Mouse (Mus musculus) brain, embryonic 14.5 days (tissue): ENCODE measurements around the gene Hist1h3c.

Experiments
- CTCF ChIP-seq: fragments of 200-500 bp; IDR thresholded peaks from 2 replicates; pipeline ENCODE4 v1.5.1; 2012; ENCODE audit warnings: inconsistent platforms, mild to moderate bottlenecking, moderate library complexity, borderline replicate concordance; ENCODE audit not compliant: insufficient read depth, insufficient read length; ENCODE audit errors: extremely low read depth
- POLR2A ChIP-seq: fragments of 200-500 bp; IDR thresholded peaks from 2 replicates; pipeline ENCODE4 v1.6.1; 2012; ENCODE audit warnings: mild to moderate bottlenecking, inconsistent platforms, borderline replicate concordance; ENCODE audit not compliant: poor library complexity, insufficient read depth, insufficient read length, severe bottlenecking; ENCODE audit errors: extremely low read depth

DNA sequence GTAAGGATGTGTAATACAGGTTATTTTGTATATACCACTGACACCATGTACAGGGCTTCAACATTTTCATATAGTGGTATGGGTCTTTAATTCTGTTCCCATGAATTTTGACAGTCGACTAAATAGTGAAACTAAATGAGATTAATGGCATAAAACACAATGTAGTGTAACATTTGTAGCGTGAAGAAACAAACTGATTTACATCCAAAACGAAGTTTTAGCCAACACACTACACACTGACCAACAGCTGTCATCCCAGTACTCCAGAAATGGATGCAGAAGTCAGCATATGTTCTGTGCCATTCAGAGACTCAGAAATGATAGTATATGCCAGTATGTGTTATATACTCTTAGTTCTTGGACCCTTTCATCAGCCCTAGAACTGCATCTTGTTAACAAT, 12.5 kb upstream of the Hist1h3c start:
- no peak for TF ChIP-seq POLR2A
- TF ChIP-seq CTCF = no peak
